Mouse (Mus musculus) kidney, adult 18-20 months (tissue): Measurements from ENCODE around the gene 2210016F16Rik.
"Not testable (repeated sequence)": the region's sequence is repeated elsewhere in the genome, so short reads cannot be mapped to it uniquely, and the experiment has no call there.

Source experiments
- DNase-seq: peaks from one replicate; pipeline ENCODE4 v3.0.0; 2021

Gene 2210016F16Rik

GRCm38 (mm10) chr13:58384779-58385546 is at the start of gene 2210016F16Rik:
TSS of gene 2210016F16Rik (minus strand) at chr13:58385225.
- peak; percentile 82 for DNase-seq

GRCm38 (mm10) chr13:58423061-58423660 is 38.1 kb upstream of the 2210016F16Rik start:
- no peak for DNase-seq

GRCm38 (mm10) chr13:58422242-58422641 is 37.2 kb upstream of the 2210016F16Rik start:
- DNase-seq: no peak

- no peak for DNase-seq
Measured at GRCm38 (mm10) chr13:58421026-58421425, 36.0 kb upstream of the 2210016F16Rik start.

- no peak for DNase-seq
Measured at GRCm38 (mm10) chr13:58419266-58419665, 34.2 kb upstream of the 2210016F16Rik start.

- no peak for DNase-seq
Measured at GRCm38 (mm10) chr13:58418656-58419055, 33.6 kb upstream of the 2210016F16Rik start.

- DNase-seq: no peak
Measured at GRCm38 (mm10) chr13:58415838-58416237, 30.8 kb upstream of the 2210016F16Rik start.

- DNase-seq: peak; percentile 21
Measured at GRCm38 (mm10) chr13:58415374-58415773, 30.3 kb upstream of the 2210016F16Rik start.

- no peak for DNase-seq
Measured at GRCm38 (mm10) chr13:58411073-58411472, 26.0 kb upstream of the 2210016F16Rik start.

- DNase-seq: not testable (repeated sequence)
Measured at GRCm38 (mm10) chr13:58403243-58403642, 18.2 kb upstream of the 2210016F16Rik start, which contains the start of gene Hnrnpk. TSS of gene Hnrnpk (minus strand) at chr13:58403343.

- DNase-seq: no peak
Measured at GRCm38 (mm10) chr13:58402744-58403110, 17.7 kb upstream of the 2210016F16Rik start.

GRCm38 (mm10) chr13:58402003-58402743 is 17.1 kb upstream of the 2210016F16Rik start, which contains the start of gene Rmi1:
TSS of gene Rmi1 (plus strand) at chr13:58402248.
- peak; percentile 99 for DNase-seq

GRCm38 (mm10) chr13:58401135-58402002 is 16.3 kb upstream of the 2210016F16Rik start:
- peak; percentile 79 for DNase-seq

- no peak for DNase-seq
Measured at GRCm38 (mm10) chr13:58400576-58400975, 15.6 kb upstream of the 2210016F16Rik start.

- DNase-seq: no peak
Measured at GRCm38 (mm10) chr13:58397651-58398050, 12.6 kb upstream of the 2210016F16Rik start.

GRCm38 (mm10) chr13:58394392-58394791 is 9.4 kb upstream of the 2210016F16Rik start:
- DNase-seq: not testable (repeated sequence)

- DNase-seq: no peak
Measured at GRCm38 (mm10) chr13:58389324-58389951, 4.4 kb upstream of the 2210016F16Rik start.

- no peak for DNase-seq
Measured at GRCm38 (mm10) chr13:58388379-58388778, 3.4 kb upstream of the 2210016F16Rik start.

GRCm38 (mm10) chr13:58387948-58388347 is 2.9 kb upstream of the 2210016F16Rik start:
- DNase-seq: peak; percentile 75

GRCm38 (mm10) chr13:58385547-58385920 is 509 bp upstream of the 2210016F16Rik start:
- no peak for DNase-seq

GRCm38 (mm10) chr13:58384371-58384770 is 654 bp downstream of the 2210016F16Rik start:
- DNase-seq: no peak

GRCm38 (mm10) chr13:58373153-58373470 is 11.9 kb downstream of the 2210016F16Rik start:
- no peak for DNase-seq
